Mouse (Mus musculus) heart, embryonic 13.5 days (tissue): ENCODE data around the gene Fam69a. TPM values are rescaled to one million over a fixed set of nuclear protein-coding genes. Genes with fewer than 3 reads are reported as not detected.
"Not testable (repeated sequence)": the region's sequence is repeated elsewhere in the genome, so short reads cannot be mapped to it uniquely, and the experiment has no call there.

Source experiments
- ATAC-seq: fragments of 200-750 bp; cut with Nextera tagmentation; 2 replicates; pipeline ENCODE4 v1.8.0; 2017; ENCODE audit warnings: moderate TSS enrichment; ENCODE audit not compliant: insufficient number of reproducible peaks, low FRiP score, low TSS enrichment; ENCODE audit errors: extremely low read depth
- H3K27ac ChIP-seq: fragments of 300-500 bp; sonication (generic); replicated peaks from 2 replicates; pipeline ENCODE4 v1.5.1; 2015; ENCODE audit warnings: moderate library complexity, mild to moderate bottlenecking, inconsistent platforms
- H3K27me3 ChIP-seq: fragments of 300-500 bp; sonication (generic); replicated peaks from 2 replicates; pipeline ENCODE4 v1.6.1; 2015; ENCODE audit warnings: mild to moderate bottlenecking, inconsistent platforms
- H3K36me3 ChIP-seq: fragments of 300-500 bp; sonication (generic); 2 replicates; pipeline ENCODE4 v1.6.1; 2015; ENCODE audit warnings: mild to moderate bottlenecking, inconsistent platforms
- H3K4me1 ChIP-seq: fragments of 300-500 bp; sonication (generic); 2 replicates; pipeline ENCODE4 v1.6.1; 2015; ENCODE audit warnings: inconsistent platforms
- H3K4me2 ChIP-seq: fragments of 300-500 bp; sonication (generic); 2 replicates; pipeline ENCODE4 v1.6.1; 2015; ENCODE audit warnings: inconsistent platforms, mild to moderate bottlenecking, moderate library complexity
- H3K4me3 ChIP-seq: fragments of 300-500 bp; sonication (generic); 2 replicates; pipeline ENCODE4 v1.5.1; 2015; ENCODE audit warnings: moderate library complexity, mild to moderate bottlenecking, inconsistent platforms
- H3K9ac ChIP-seq: fragments of 300-500 bp; sonication (generic); 2 replicates; pipeline ENCODE4 v1.6.1; 2015; ENCODE audit warnings: inconsistent platforms, mild to moderate bottlenecking, moderate library complexity
- H3K9me3 ChIP-seq: fragments of 300-500 bp; sonication (generic); 2 replicates; pipeline ENCODE4 v1.6.1; 2016; ENCODE audit warnings: inconsistent platforms
- WGBS: fragments of 180-500 bp; shearing (Covaris S2); methylation state at CpG from one replicate; pipeline ENCODE4 v1.1.7; 2015; ENCODE audit warnings: mixed read lengths; 5-methylcytosine and 5-hydroxymethylcytosine counted together
- polyA plus RNA-seq: library from polyadenylated mRNA; unstranded; fragments of >200 nt; fragmentation: Nextera tagmentation; extraction: Ambion mirVana; gene quantifications from 2 replicates; pipeline ENCODE4 v1.2.1, GENCODE M21; 2015

The Fam69a gene
- 17.9 and 20.3 TPM in 2 replicates for polyA plus RNA-seq

- ATAC-seq, result peak; percentile 89
These were observed at the start of gene Fam69a for GRCm38 (mm10) chr5:107986967-107987834. Gene Fam69a (minus strand): TSS chr5:107987085.

DNA sequence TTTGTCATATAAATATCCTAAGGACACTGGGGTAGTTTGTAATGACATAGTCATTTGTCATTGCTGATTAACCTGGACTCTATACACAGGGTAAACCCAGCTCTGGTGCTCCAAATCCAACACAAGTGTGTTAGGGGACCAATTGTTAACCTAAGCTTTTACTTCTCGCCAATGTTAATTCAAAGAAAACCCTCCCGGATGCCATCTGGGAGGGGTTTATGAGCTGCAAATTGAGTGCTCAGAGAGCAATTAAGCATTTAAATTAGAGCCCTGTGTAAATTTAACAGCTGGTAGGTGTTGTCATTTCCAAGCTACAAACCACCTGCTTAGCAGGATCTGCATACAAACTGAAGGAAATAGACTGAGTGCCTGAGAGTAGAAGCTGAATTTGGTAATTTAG lies 48.6 kb upstream of the Fam69a start:
- H3K27me3 ChIP-seq, result no peaks in the 10 kb centered on the region
- no peak for ATAC-seq
- H3K4me3 ChIP-seq, result no peak overlapping the region
- H3K36me3 ChIP-seq, result no peaks in the 10 kb centered on the region
- H3K9me3 ChIP-seq, result no peaks in the 10 kb centered on the region
- no peak overlapping the region for H3K27ac ChIP-seq
- WGBS, result 15% methylated on average over 2 of the region's 2 CpGs
- H3K9ac ChIP-seq, result no peak overlapping the region
- no peaks in the 10 kb centered on the region for H3K4me1 ChIP-seq
- H3K4me2 ChIP-seq, result no peak overlapping the region

More at GRCm38 (mm10) chr5:107986967-107987834, at the start of gene Fam69a:
- H3K9ac ChIP-seq, result peak within 1 kb of the TSS; percentile 90
- H3K4me3 ChIP-seq, result peak within 1 kb of the TSS; percentile 86
- peak within 1 kb of the TSS; percentile 78 for H3K4me2 ChIP-seq
- H3K27ac ChIP-seq, result peak within 1 kb of the TSS; percentile 90
- under 1% methylated on average over 68 of the region's 91 CpGs for WGBS
- no peaks in the 10 kb centered on the region for H3K27me3 ChIP-seq
- H3K36me3 ChIP-seq, result no peaks in the 10 kb centered on the region
- no peaks in the 10 kb centered on the region for H3K9me3 ChIP-seq
- peaks cover 11% of the 10 kb centered on the region for H3K4me1 ChIP-seq

GRCm38 (mm10) chr5:108034194-108034593 lies 47.3 kb upstream of the Fam69a start:
- 25% methylated on average over 4 of the region's 4 CpGs for WGBS
- H3K4me1 ChIP-seq, result no peaks in the 10 kb centered on the region
- H3K9me3 ChIP-seq, result no peaks in the 10 kb centered on the region
- H3K36me3 ChIP-seq, result no peaks in the 10 kb centered on the region
- no peak for ATAC-seq
- H3K27ac ChIP-seq, result no peak overlapping the region
- H3K4me2 ChIP-seq, result no peak overlapping the region
- no peaks in the 10 kb centered on the region for H3K27me3 ChIP-seq
- no peak overlapping the region for H3K9ac ChIP-seq
- H3K4me3 ChIP-seq, result no peak overlapping the region

DNA sequence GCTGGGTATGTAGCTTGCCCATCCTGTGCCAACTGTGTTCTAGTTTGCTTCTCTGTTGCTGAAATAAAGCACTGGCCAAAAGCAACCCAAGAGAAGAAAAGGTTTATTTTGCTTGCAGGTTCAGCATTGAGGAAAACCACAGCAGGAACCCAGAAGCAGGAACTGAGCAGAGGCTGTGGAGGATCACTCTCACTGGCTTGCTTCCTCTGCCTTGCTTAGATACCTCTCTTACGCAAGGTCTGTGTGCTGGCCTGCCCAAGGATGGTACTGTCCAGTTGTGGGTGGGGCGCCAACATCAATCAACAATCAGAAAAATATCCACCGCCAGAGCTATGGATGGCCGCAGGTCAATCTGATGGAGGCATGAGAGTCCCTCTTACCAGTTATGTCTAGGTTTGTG lies 44.4 kb upstream of the Fam69a start:
- H3K4me2 ChIP-seq, result no peak overlapping the region
- no peaks in the 10 kb centered on the region for H3K9me3 ChIP-seq
- no peak overlapping the region for H3K4me3 ChIP-seq
- WGBS, result 89% methylated on average over 4 of the region's 4 CpGs
- H3K4me1 ChIP-seq, result peaks cover 6% of the 10 kb centered on the region; the same call in 1 of the 2 replicates
- H3K27ac ChIP-seq, result no peak overlapping the region
- no peak overlapping the region for H3K9ac ChIP-seq
- H3K36me3 ChIP-seq, result no peaks in the 10 kb centered on the region
- no peaks in the 10 kb centered on the region for H3K27me3 ChIP-seq
- no peak for ATAC-seq

GRCm38 (mm10) chr5:108029968-108030367 lies 43.1 kb upstream of the Fam69a start:
- 58% methylated on average over 2 of the region's 2 CpGs for WGBS
- no peak for ATAC-seq
- no peak overlapping the region for H3K4me2 ChIP-seq
- H3K27me3 ChIP-seq, result no peaks in the 10 kb centered on the region
- H3K4me1 ChIP-seq, result peaks cover 6% of the 10 kb centered on the region; the same call in 1 of the 2 replicates
- no peak overlapping the region for H3K27ac ChIP-seq
- H3K9me3 ChIP-seq, result no peaks in the 10 kb centered on the region
- no peaks in the 10 kb centered on the region for H3K36me3 ChIP-seq
- H3K9ac ChIP-seq, result no peak overlapping the region
- H3K4me3 ChIP-seq, result no peak overlapping the region

GRCm38 (mm10) chr5:108028797-108029536 lies 42.1 kb upstream of the Fam69a start:
- WGBS, result 79% methylated on average over 7 of the region's 7 CpGs
- H3K4me1 ChIP-seq, H3K27ac ChIP-seq, H3K4me3 ChIP-seq, H3K27me3 ChIP-seq, H3K4me2 ChIP-seq, ATAC-seq, H3K9ac ChIP-seq, H3K36me3 ChIP-seq, H3K9me3 ChIP-seq: not testable (repeated sequence)

GRCm38 (mm10) chr5:108028230-108028629 lies 41.3 kb upstream of the Fam69a start:
- no peak overlapping the region for H3K4me2 ChIP-seq
- no peaks in the 10 kb centered on the region for H3K36me3 ChIP-seq
- no peaks in the 10 kb centered on the region for H3K27me3 ChIP-seq
- no peak overlapping the region for H3K4me3 ChIP-seq
- H3K9ac ChIP-seq, result no peak overlapping the region
- no peaks in the 10 kb centered on the region for H3K9me3 ChIP-seq
- H3K4me1 ChIP-seq, result peaks cover 6% of the 10 kb centered on the region; the same call in 1 of the 2 replicates
- ATAC-seq, result no peak
- H3K27ac ChIP-seq, result no peak overlapping the region
- 80% methylated on average over 4 of the region's 4 CpGs for WGBS

DNA sequence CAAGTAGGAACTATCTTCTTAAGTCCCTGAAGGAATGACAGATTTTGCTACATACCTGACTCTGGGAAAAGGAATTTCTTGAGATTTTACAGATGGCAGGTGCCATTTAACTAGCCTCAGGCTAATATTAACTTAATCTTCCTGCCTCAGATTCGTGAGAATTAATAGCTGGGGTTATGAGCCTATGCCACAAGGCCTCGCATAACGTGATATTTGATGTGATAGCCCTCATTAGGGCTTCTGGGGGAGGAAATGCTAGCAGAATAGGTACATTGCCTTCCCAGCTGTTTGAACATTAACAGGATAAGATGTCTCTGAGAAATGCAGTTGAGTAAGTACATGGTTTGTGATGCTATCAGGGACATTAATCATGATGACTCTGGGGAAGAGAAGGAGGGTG lies 34.5 kb upstream of the Fam69a start:
- ATAC-seq, result no peak
- Histone ChIP-seq H3K36me3 (no peaks in the 10 kb centered on the region), H3K4me2 (no peak overlapping the region), H3K4me3 (no peak overlapping the region), H3K9ac (no peak overlapping the region), H3K9me3 (no peaks in the 10 kb centered on the region), H3K27me3 (no peaks in the 10 kb centered on the region), H3K4me1 (no peaks in the 10 kb centered on the region), H3K27ac (no peak overlapping the region)
- 61% methylated on average over 3 of the region's 3 CpGs for WGBS

GRCm38 (mm10) chr5:108019367-108019766 lies 32.5 kb upstream of the Fam69a start:
- H3K4me1 ChIP-seq, result peaks cover 11% of the 10 kb centered on the region
- H3K36me3 ChIP-seq, result no peaks in the 10 kb centered on the region
- 22% methylated on average over 2 of the region's 2 CpGs for WGBS
- ATAC-seq, result no peak
- H3K4me2 ChIP-seq, result no peak overlapping the region
- H3K9ac ChIP-seq, result no peak overlapping the region
- no peak overlapping the region for H3K27ac ChIP-seq
- no peaks in the 10 kb centered on the region for H3K27me3 ChIP-seq
- no peak overlapping the region for H3K4me3 ChIP-seq
- H3K9me3 ChIP-seq, result no peaks in the 10 kb centered on the region

DNA sequence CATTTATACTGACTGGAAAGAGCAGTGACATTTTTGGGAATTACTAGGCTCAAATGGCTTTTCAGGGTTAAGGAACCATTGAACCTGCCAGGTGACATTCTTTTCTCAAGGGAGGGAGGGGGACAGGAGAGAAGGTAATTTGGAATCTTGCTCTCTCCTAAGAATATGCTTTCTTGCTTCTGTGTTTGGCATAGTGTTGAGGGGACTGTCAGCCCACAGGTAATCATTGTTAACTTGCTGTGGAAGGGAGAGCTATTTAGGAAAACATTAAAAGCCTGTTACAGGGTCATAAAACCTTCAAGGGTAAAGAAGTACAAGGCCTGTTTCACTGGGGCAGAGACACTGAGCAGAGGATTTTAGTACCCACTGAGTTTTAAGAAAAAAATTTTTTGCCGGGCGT lies 30.3 kb upstream of the Fam69a start:
- H3K9ac ChIP-seq, result no peak overlapping the region
- H3K4me3 ChIP-seq, result no peak overlapping the region
- 97% methylated on average over 2 of the region's 2 CpGs for WGBS
- H3K9me3 ChIP-seq, result no peaks in the 10 kb centered on the region
- no peaks in the 10 kb centered on the region for H3K27me3 ChIP-seq
- H3K4me1 ChIP-seq, result peaks cover 11% of the 10 kb centered on the region
- no peak for ATAC-seq
- H3K36me3 ChIP-seq, result no peaks in the 10 kb centered on the region
- no peak overlapping the region for H3K27ac ChIP-seq
- no peak overlapping the region for H3K4me2 ChIP-seq

- H3K27ac ChIP-seq, result peak overlapping the region; percentile 52
- peak overlapping the region; percentile 30; the same call in 1 of the 2 replicates for H3K4me2 ChIP-seq
- no peaks in the 10 kb centered on the region for H3K36me3 ChIP-seq
- H3K9ac ChIP-seq, result no peak overlapping the region
- peaks cover 11% of the 10 kb centered on the region for H3K4me1 ChIP-seq
- no peaks in the 10 kb centered on the region for H3K9me3 ChIP-seq
- H3K27me3 ChIP-seq, result no peaks in the 10 kb centered on the region
- 40% methylated on average over 7 of the region's 7 CpGs for WGBS
- ATAC-seq, result peak; percentile 74
- H3K4me3 ChIP-seq, result no peak overlapping the region
These were observed 28.5 kb upstream of the Fam69a start for GRCm38 (mm10) chr5:108015422-108015821.
